Mouse (Mus musculus) cerebellum, adult 9-11 months (tissue): ENCODE measurements at regions not wholly inside any gene's neighbourhood (a gene's known extent, or its start where the extent isn't known, plus 50 kb on each side); places are given as distances from the start of the nearest gene placed in this dataset.
A peak's percentile ranks its signal among the peaks of the same experiment; 100 is the strongest.

Experiments
- DNase-seq: peaks from one replicate; pipeline ENCODE4 v3.0.0; 2022

DNA sequence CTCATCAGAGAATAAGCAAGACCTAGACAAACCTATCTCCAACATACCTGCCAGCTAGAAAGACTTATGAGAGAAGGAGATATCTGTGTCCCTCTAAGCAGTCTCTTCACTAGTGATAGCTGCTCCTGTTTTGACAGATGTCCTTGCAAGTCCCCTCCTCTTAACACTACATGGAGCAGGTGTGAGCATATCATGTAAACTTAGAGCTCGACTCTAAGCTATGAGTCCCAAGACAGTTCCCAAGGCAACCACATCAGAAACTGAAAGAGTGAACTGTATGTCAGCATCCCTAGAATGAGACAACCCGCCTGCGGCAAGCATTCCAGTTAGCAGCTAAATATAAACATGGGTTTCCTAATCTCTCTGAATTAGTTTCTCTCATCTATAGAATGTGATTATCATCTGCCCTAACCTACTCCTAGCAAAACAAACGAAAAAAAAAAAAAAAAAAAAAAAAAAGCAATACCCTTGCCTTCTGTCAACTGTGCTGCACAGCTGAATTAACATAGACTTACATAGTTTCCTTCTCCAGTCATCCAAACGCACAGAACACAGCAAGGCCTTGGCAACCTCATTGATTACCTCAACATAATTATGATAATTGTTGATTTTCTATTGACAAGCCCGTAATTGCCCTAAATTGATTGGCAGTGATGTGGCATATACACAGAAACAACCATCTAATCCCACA is 383.4 kb downstream of the Samd5 start:
- DNase-seq = no peak

- no peak for DNase-seq
Observed at GRCm38 (mm10) chr10:9272940-9273339, 387.1 kb upstream of the Sash1 start.

DNA sequence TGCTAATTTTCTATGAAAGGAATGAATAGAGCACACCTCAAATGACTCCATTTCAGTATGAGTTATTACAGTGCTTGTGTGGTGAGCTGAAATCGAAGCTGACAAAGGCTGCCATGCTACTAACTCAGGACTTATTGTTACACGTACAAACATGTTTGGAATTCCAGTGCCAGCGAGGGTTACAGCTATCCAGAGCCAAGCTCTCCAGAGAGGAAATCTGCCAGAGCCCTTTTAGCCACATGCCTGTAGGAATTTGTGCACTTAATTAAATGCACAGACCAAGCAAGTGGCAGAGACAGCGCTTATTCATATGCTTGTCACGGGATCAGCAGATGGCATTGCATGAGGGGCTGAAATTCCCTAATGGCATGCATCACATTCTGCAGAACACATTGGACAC is 386.4 kb upstream of the Sash1 start:
- DNase-seq = no peak

DNA sequence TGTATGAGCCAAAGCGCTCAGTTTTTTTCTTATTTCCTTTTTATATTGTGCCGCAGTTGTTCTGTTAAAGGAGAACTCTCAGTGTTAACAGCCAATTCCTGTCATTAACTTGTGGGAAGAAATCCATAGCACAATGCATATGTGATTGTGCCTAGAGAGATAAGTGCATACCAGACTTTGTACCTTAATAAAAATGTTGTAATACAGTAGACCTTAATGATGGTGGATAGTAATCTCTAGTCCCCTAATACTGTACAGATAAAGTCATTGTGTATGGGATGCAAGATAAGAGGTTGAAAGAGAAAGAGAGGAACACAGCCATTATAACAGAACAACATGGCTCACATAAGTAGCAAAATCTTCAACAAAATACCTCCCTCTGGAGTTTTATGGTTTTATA is 379.7 kb upstream of the Sash1 start:
- no peak for DNase-seq

- no peak for DNase-seq
Observed at GRCm38 (mm10) chr10:9264309-9265000, 378.6 kb upstream of the Sash1 start.

DNA sequence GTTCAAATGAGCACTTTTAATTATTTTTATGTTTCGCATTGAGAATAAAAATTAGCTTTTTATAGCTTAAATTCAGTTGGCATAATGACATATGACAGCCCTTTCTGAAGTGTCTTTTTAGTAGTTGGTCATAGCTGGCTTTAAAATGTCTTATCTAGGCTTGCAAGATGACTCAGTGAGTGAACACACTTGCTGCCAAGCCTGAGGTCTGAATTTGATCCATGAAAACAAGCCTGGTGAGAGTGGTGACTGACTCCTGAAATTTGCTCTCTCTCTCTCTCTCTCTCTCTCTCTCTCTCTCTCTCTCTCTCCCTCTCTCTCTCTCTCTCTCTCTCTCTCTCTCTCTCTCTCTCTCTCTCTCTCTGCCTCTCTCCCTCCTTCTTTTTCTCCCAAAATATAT is 372.8 kb upstream of the Sash1 start:
- no peak for DNase-seq

- DNase-seq = no peak
Observed at GRCm38 (mm10) chr10:9252941-9253217, 367.0 kb upstream of the Sash1 start.

DNA sequence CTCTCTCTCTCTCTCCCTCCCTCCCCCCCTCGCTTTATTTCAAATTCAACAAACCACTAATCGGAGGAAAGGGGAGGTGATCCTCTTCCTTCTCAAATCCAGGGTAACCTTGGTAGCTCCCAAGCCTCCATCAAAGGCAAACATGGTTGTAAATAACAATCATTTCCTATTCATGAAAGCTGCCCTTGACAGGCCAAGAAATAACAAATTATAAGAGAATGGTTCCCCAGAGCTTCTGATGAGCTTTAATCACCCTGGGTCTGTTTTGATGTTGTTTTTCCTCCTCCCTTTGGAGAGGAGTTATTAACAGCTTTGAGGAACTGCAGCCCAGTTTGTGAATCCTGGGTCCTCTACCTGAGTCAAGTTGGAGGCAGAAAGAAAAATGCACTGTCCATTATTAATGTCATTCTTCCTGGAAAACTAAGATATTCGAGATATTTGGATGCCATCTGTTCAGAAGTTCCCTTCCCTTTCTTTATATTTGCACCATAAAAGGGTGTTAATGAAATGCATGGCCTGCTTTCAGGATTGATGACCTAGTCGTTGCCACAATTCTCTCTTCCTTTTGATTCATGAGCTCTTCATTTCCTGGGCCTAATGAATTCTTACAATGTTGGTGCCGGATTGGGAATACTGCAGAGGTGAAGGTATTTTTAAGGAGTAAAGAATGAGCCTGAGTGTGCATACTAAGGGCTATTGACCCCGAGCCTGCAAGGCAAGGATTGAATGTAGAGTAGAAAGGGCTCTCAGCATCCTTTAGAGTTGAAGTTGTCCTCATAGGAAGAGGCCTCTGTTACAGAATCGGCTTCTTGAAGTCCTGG is 366.5 kb upstream of the Sash1 start:
- DNase-seq = no peak

DNA sequence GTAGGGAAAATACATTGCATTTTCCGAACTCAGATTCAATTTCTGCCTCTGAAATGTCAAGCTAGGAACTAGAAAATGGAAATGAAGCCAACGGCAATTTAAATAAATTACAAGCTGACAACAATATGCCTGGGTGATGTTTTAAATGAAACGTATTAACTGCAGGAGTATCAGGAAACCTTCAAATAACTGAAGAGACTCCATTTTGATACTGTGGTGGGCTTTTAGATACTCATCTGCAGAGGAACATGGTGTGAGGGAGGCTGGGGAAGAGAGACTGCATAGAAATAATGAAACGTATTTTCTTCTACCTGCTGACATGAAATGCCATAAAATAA is 357.4 kb upstream of the Sash1 start:
- DNase-seq = no peak

- no peak for DNase-seq
Observed at GRCm38 (mm10) chr10:9242596-9243280, 356.9 kb upstream of the Sash1 start.

DNA sequence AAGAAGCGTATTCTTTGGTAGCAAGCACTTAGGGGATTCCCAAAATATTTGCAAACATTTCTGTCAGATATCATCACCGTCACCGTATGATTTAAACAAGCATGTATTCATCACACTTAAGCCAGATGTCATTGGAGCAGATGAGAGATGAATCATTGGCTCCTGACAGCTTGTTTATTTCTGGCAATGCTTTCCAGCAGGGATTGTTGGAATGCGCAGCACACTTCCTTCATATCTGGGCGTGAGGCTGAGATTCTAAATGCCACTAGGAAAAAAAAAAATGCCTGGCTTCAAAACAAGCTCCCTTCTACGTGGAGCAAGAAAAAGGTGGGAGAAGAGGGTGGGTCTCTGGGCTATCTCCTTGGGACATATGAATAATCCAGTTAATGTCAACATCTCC is 354.1 kb upstream of the Sash1 start:
- no peak for DNase-seq

- DNase-seq = peak; percentile 4
Observed at GRCm38 (mm10) chr10:9231751-9232150, 345.9 kb upstream of the Sash1 start.

DNA sequence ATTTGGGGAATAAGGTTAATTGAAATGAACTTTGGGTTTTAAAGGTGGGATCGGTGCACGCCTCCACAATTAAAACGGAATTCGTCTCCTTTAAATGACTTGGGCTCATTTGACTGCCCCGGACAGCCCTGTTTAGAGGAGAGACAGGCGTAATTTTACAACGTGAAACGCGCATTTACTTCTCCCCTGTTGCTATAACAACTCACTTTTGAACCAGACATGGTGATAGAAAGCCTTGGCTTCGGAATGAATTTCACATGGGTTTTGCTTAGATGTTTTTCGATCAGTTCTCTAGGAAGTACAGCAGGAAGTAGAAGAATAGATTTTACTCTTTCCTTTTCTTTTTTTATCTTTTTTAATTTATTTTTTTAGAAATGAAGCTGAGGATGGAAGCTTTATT is 343.2 kb upstream of the Sash1 start:
- DNase-seq = no peak

GRCm38 (mm10) chr10:9227361-9227760 is 341.5 kb upstream of the Sash1 start:
- DNase-seq = no peak

DNA sequence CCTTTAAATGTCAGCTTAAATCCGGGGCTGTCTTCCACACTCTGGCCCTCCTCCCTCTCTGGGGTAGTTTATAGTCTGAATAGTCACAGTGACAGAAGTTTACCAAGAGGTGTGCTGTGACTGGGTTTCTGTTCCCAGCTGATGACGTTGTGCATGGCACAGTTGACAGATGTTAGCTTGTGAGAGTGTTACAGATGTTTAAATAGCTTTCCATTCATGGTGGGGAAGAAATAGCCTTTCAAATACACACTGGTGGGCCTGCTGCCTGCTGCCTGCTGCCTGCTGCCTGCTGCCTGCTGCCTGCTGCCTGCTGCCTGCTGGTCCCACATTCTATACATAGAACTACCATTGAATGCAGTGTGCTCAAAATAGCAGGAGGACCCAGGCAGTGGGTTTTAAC is 324.8 kb upstream of the Sash1 start:
- DNase-seq = no peak

DNA sequence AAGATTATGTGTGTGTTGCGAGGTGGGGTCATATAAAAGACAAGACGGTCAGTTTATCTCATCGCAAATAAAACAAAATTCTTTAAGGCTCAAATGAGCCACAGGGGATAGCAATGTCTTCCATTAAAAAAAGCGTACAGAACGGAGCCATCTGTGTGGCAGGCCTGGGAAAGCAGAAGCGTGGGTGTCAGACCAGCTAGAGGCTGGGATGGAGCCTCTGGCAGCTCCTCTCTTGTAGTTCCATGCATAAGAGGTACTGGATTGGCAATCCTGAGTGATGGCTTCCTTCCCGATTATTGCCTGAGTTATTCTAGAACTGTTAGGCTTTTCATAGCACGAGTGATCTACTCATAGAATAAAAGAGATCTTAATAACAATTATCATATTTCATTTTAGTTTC is 318.2 kb upstream of the Sash1 start:
- peak; percentile 61 for DNase-seq

DNA sequence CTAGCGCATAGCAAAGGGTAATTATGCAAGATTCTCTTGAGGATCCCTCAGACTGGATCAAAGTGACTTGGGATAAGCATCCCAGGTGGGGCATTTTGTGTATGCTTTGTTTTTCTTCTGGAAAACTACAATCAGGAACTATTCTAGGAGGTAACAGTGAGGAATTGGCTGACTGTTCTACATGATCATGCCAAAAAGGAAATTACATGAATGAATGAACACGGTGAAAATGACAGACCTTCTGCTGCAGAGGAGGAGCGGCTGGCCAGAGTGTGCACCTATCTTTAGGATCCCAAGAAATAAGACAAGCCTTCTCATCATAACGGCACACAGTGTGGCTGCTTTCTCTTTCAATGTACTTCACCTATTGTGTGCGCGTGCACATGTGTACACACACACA is 317.5 kb upstream of the Sash1 start:
- peak; percentile 34 for DNase-seq

- DNase-seq = no peak
Observed at GRCm38 (mm10) chr10:9202922-9203321, 317.1 kb upstream of the Sash1 start.

DNA sequence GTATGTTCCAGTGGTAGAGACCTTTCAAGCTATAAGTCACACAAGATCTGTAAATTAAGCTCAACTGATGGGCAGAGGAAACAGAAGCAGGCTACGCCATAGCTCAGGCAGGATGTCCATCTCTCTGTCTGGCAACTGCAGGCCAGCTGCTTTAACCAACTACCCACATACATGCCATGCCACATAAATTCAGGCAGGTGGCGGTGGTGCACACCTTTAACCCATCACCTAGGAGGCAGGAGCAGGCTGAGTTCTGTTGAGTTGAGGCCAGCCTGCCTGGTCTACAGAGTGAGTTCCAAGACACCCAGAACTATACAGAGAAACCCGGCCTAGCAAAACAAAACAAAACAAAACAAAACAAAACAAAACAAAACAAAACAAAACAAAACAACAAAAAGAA is 289.1 kb upstream of the Sash1 start:
- no peak for DNase-seq

DNA sequence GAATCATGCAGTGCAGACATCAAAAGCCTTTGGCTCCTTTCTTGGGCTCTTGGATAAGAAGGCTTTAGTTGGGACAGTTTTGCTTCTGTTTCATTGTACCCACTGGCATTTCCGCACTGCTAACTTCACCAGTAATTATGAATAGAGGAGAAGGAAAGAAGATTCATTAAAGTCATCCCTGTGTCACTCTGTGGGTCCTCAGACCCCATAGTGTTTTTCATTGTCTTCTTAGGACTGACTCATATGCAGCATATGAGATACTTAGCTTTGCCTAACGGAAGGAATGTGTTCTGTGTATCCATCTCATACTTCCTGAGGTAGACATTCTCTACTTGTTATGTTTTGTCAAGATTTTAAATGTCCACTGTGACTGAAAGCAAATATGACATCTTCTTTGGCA is 287.6 kb upstream of the Sash1 start:
- DNase-seq = no peak

DNA sequence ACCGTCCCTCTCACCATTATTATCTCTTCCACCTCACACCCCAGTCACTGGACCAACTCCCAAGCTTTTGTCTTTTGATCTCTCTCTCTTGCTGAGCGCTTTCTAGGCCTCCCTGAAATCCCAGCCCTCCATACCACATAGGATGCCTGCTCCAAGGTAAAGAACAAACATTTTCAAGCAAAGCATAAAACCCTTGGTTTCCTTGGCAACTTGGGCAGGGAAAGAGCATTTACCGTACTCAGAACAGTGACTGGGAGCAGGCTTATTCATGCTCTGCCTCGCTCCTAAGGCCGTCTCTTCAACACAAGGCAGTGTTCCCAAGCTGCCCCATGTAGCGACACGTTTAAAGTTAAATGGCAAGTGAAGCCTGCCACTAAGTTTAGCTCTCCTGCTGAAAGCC is 282.9 kb upstream of the Sash1 start:
- DNase-seq = no peak

GRCm38 (mm10) chr10:9166017-9166416 is 280.1 kb upstream of the Sash1 start:
- DNase-seq = no peak

DNA sequence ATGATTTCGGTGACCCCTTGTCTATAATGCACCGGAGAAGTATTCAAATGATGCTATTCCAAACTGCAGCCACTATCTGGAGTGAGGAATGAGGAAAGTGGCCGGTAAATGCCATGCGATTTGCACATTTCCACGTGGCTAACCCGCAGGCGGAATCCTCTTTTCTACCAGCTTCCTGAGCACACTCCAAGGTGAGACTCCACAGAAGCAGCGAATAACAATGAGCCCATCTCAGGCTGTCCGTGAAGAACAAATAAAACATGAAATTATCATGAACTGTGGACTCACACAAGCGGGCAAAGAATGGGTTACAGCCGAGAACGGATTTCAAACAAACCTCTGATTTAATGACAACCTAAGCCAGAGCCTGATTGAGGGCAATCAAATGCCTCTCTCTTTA is 279.7 kb upstream of the Sash1 start:
- no peak for DNase-seq

DNA sequence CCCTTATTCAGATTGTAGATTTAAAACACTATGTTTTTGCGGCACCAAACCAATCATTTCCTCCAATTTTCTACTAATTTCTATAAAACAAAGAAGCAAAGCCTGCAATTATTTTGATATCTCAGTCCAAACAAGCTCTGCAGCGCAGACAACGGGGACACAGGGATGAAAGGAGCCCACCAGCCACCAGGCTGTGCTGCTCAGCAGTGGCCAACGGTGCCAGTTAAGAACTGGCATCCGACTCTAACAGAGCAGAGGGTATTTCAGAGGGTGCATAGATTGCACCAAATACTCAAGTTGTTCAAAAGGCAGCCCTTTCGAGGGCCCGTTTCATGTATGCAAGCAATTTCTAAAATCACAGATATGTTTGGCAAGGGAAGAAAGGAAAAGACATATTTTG is 278.5 kb upstream of the Sash1 start:
- DNase-seq = no peak
